Mouse (Mus musculus) bone marrow, adult 2 months (tissue): Measurements from ENCODE around the gene Entr1.

Experiments used
- CTCF ChIP-seq: fragments of 200-500 bp; IDR thresholded peaks from 2 replicates; pipeline ENCODE4 v1.5.1; 2011; ENCODE audit warnings: low read length, control low read depth; ENCODE audit not compliant: control insufficient read depth, insufficient read depth
- POLR2A ChIP-seq: fragments of 200-500 bp; IDR thresholded peaks from 2 replicates; pipeline ENCODE4 v1.6.1; 2011; ENCODE audit warnings: low read depth, mild to moderate bottlenecking, control low read depth, low read length, borderline replicate concordance; ENCODE audit not compliant: control insufficient read depth

DNA sequence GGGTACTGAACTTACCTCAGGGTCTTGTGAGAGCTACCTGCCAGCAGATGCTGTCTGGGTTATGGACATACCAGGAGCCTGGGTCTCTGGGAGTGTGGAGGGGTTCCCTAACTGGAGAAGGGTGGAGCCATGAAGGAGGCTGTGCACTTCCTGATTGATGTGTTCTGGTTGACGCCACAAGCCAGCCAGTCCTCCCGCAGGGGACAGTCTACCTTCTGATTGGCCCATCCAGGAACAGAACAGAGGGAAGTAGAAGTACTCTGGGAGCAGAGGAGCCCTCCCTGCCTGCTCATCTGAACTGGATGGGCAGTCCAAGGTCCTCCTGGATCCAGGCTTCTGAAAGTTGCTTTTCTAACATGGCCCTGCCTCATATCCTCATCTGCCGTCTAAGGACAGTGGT, 28.3 kb downstream of the Entr1 start, which contains the start of gene Card9:
- TF ChIP-seq CTCF (no peak), POLR2A (no peak)
